Mouse (Mus musculus): ENCODE measurements at regions not wholly inside any gene's neighbourhood (a gene's known extent, or its start where the extent isn't known, plus 50 kb on each side); places are given as distances from the start of the nearest gene placed in this dataset.

GRCm38 (mm10) chr16:64068787-64069673 lies 205.1 kb upstream of the Epha3 start:
- ATAC-seq (replicated peaks; ENCODE audit: insufficient number of reproducible peaks, insufficient read depth, low FRiP score, low read depth): no peak
- H3K4me2 ChIP-seq: no peak overlapping the region
- 48% methylated on average over 13 of the region's 13 CpGs for WGBS

DNA sequence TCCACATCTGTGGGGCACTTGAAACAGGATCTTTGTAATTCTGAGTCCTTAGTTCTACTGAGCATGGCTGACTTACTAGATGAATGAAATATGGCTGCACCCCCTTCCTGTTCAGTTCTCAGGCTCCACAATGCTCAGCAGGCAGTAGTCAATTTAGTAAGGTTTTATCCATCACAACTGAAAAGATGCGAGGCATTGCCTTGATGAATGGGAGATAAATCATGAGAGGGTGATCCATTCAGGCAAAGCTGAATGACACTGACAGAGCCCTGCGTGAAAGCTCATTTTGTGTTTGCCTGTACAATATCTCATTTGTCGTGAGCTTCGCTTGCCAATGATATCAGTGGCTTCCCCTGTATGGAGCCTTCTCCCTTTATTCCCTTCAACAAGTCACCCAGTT lies 198.6 kb upstream of the Epha3 start:
- no peak for ATAC-seq (replicated peaks; ENCODE audit: insufficient number of reproducible peaks, insufficient read depth, low FRiP score, low read depth)
- no peak overlapping the region for H3K4me3 ChIP-seq
- H3K4me2 ChIP-seq: no peak overlapping the region
- H3K9ac ChIP-seq: no peak overlapping the region
- H3K36me3 ChIP-seq: no peaks in the 10 kb centered on the region
- H3K27ac ChIP-seq: no peak overlapping the region
- H3K9me3 ChIP-seq (replicated peaks): no peaks in the 10 kb centered on the region
- 86% methylated on average over 4 of the region's 4 CpGs for WGBS
- no peaks in the 10 kb centered on the region for H3K4me1 ChIP-seq (replicated peaks)
- no peaks in the 10 kb centered on the region for H3K27me3 ChIP-seq

More at GRCm38 (mm10) chr16:64068787-64069673, 205.1 kb upstream of the Epha3 start:
- Histone ChIP-seq H3K27ac (no peak overlapping the region), H3K4me1 (replicated peaks) (no peaks in the 10 kb centered on the region), H3K36me3 (no peaks in the 10 kb centered on the region), H3K4me3 (no peak overlapping the region), H3K9me3 (replicated peaks) (no peaks in the 10 kb centered on the region), H3K9ac (no peak overlapping the region), H3K27me3 (no peaks in the 10 kb centered on the region)

GRCm38 (mm10) chr16:64058712-64059111 lies 194.7 kb upstream of the Epha3 start:
- Histone ChIP-seq H3K9me3 (replicated peaks) (no peaks in the 10 kb centered on the region), H3K9ac (no peak overlapping the region), H3K36me3 (no peaks in the 10 kb centered on the region), H3K27me3 (no peaks in the 10 kb centered on the region), H3K4me3 (no peak overlapping the region), H3K4me1 (replicated peaks) (no peaks in the 10 kb centered on the region), H3K4me2 (no peak overlapping the region), H3K27ac (no peak overlapping the region)
- ATAC-seq (replicated peaks; ENCODE audit: insufficient number of reproducible peaks, insufficient read depth, low FRiP score, low read depth): no peak
- 74% methylated on average over 8 of the region's 8 CpGs for WGBS

GRCm38 (mm10) chr16:64054346-64054745 lies 190.4 kb upstream of the Epha3 start:
- WGBS: 89% methylated on average over 1 of the region's 1 CpGs
- no peaks in the 10 kb centered on the region for H3K27me3 ChIP-seq
- ATAC-seq (replicated peaks; ENCODE audit: insufficient number of reproducible peaks, insufficient read depth, low FRiP score, low read depth): no peak

DNA sequence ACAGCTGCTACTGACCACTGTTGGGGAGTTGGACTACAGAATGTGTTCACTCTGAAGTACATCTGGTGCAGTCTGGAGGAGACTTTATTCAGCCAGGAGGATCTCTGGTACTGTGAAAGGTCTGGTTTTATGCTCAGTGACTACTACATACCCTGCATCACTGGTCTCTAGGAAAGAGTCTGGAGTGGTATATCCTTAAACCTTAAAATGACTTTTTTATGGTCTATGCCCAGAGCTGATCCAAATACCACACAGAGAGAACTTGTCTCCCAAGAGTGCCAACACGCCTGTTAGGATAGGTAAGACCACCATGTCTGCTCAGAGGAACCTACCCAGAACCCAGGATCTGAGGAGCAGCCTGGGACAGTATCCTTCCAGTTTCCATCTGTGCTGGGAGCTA lies 184.1 kb upstream of the Epha3 start:
- Histone ChIP-seq H3K36me3 (no peaks in the 10 kb centered on the region), H3K4me2 (no peak overlapping the region), H3K27ac (no peak overlapping the region), H3K4me3 (no peak overlapping the region), H3K4me1 (replicated peaks) (no peaks in the 10 kb centered on the region), H3K9me3 (replicated peaks) (no peaks in the 10 kb centered on the region), H3K9ac (no peak overlapping the region), H3K27me3 (no peaks in the 10 kb centered on the region)
- no peak for ATAC-seq (replicated peaks; ENCODE audit: insufficient number of reproducible peaks, insufficient read depth, low FRiP score, low read depth)
- WGBS: 66% methylated on average over 1 of the region's 1 CpGs

More at GRCm38 (mm10) chr16:64054346-64054745, 190.4 kb upstream of the Epha3 start:
- H3K4me3 ChIP-seq: no peak overlapping the region
- H3K27ac ChIP-seq: no peak overlapping the region
- H3K4me2 ChIP-seq: no peak overlapping the region
- no peak overlapping the region for H3K9ac ChIP-seq
- H3K36me3 ChIP-seq: no peaks in the 10 kb centered on the region
- no peaks in the 10 kb centered on the region for H3K4me1 ChIP-seq (replicated peaks)
- H3K9me3 ChIP-seq (replicated peaks): no peaks in the 10 kb centered on the region

GRCm38 (mm10) chr16:64033049-64033448 lies 169.1 kb upstream of the Epha3 start:
- 36% methylated on average over 10 of the region's 10 CpGs for WGBS
- ATAC-seq (replicated peaks; ENCODE audit: insufficient number of reproducible peaks, insufficient read depth, low FRiP score, low read depth): 0 out of 2 replicates have a peak, but pooled peaks have one; percentile 50
- no peaks in the 10 kb centered on the region for H3K4me1 ChIP-seq (replicated peaks)
- no peak overlapping the region for H3K4me3 ChIP-seq
- H3K27ac ChIP-seq: peak overlapping the region; percentile 46; the same call in 1 of the 2 replicates
- no peak overlapping the region for H3K9ac ChIP-seq
- H3K27me3 ChIP-seq: no peaks in the 10 kb centered on the region
- peak overlapping the region; percentile 33 for H3K4me2 ChIP-seq
- H3K36me3 ChIP-seq: no peaks in the 10 kb centered on the region
- H3K9me3 ChIP-seq (replicated peaks): no peaks in the 10 kb centered on the region

DNA sequence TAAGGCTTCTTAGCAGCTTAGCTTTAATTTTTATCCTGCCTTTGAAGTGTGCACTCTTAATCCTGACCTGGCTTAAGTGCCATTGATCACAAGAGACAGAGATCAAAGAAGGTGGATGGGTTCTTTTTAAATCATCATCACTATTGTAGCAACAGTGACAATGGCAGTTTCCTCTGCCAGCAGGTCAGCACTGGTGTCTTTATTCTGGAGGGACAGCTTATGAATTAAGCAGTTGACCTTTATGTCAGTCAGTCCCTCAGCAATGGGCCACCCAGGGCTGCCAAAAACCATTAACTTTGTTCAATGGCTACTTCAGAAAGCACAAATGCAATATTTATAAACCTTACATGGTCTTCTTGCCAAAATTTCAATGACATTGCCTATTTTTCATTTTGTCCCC lies 160.0 kb upstream of the Epha3 start:
- no peaks in the 10 kb centered on the region for H3K27me3 ChIP-seq
- H3K27ac ChIP-seq: no peak overlapping the region
- H3K9me3 ChIP-seq (replicated peaks): no peaks in the 10 kb centered on the region
- no peak for ATAC-seq (replicated peaks; ENCODE audit: insufficient number of reproducible peaks, insufficient read depth, low FRiP score, low read depth)
- H3K4me1 ChIP-seq (replicated peaks): no peaks in the 10 kb centered on the region
- H3K9ac ChIP-seq: no peak overlapping the region
- no peak overlapping the region for H3K4me2 ChIP-seq
- H3K36me3 ChIP-seq: no peaks in the 10 kb centered on the region
- H3K4me3 ChIP-seq: no peak overlapping the region

- H3K4me3 ChIP-seq: no peak overlapping the region
- no peaks in the 10 kb centered on the region for H3K27me3 ChIP-seq
- H3K4me2 ChIP-seq: no peak overlapping the region
- no peak overlapping the region for H3K27ac ChIP-seq
- no peaks in the 10 kb centered on the region for H3K4me1 ChIP-seq (replicated peaks)
- no peak overlapping the region for H3K9ac ChIP-seq
- no peaks in the 10 kb centered on the region for H3K9me3 ChIP-seq (replicated peaks)
- no peak for ATAC-seq (replicated peaks; ENCODE audit: insufficient number of reproducible peaks, insufficient read depth, low FRiP score, low read depth)
- WGBS: 82% methylated on average over 5 of the region's 5 CpGs
- no peaks in the 10 kb centered on the region for H3K36me3 ChIP-seq
Measured at GRCm38 (mm10) chr16:64000884-64001283, 136.9 kb upstream of the Epha3 start.

DNA sequence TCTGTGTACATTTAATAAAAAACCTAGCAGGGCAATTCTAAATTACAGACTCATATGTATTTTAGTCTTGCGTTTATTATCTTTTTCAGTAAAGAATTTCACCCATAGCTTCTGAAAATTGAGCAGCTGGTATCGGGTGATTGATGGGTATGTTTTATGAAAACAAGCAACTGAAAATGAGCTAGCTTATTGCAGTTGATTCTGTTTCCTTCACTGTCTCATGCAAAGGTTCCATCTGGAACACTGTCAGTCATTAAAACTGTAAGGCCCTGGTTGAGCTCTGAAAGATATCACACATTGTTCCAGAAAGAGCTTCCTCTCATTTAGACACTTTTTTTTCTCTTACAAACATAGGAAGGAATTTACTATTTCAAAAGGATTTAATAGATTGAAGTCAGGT lies 103.4 kb upstream of the Epha3 start:
- no peak overlapping the region for H3K9ac ChIP-seq
- no peak overlapping the region for H3K4me2 ChIP-seq
- H3K4me1 ChIP-seq (replicated peaks): no peaks in the 10 kb centered on the region
- H3K9me3 ChIP-seq (replicated peaks): no peaks in the 10 kb centered on the region
- no peak overlapping the region for H3K4me3 ChIP-seq
- H3K27ac ChIP-seq: no peak overlapping the region
- H3K27me3 ChIP-seq: no peaks in the 10 kb centered on the region
- no peak for ATAC-seq (replicated peaks; ENCODE audit: insufficient number of reproducible peaks, insufficient read depth, low FRiP score, low read depth)
- H3K36me3 ChIP-seq: no peaks in the 10 kb centered on the region
- WGBS: 90% methylated on average over 2 of the region's 2 CpGs

GRCm38 (mm10) chr16:63960786-63961185 lies 96.8 kb upstream of the Epha3 start:
- no peaks in the 10 kb centered on the region for H3K4me1 ChIP-seq (replicated peaks)
- no peak overlapping the region for H3K9ac ChIP-seq
- no peak overlapping the region for H3K4me3 ChIP-seq
- ATAC-seq (replicated peaks; ENCODE audit: insufficient number of reproducible peaks, insufficient read depth, low FRiP score, low read depth): no peak
- no peaks in the 10 kb centered on the region for H3K9me3 ChIP-seq (replicated peaks)
- H3K27ac ChIP-seq: no peak overlapping the region
- no peaks in the 10 kb centered on the region for H3K36me3 ChIP-seq
- no peaks in the 10 kb centered on the region for H3K27me3 ChIP-seq
- 73% methylated on average over 1 of the region's 1 CpGs for WGBS
- H3K4me2 ChIP-seq: no peak overlapping the region

GRCm38 (mm10) chr16:63958154-63958553 lies 94.2 kb upstream of the Epha3 start:
- Histone ChIP-seq H3K9ac (no peak overlapping the region), H3K27me3 (no peaks in the 10 kb centered on the region), H3K36me3 (no peaks in the 10 kb centered on the region), H3K27ac (no peak overlapping the region), H3K4me3 (no peak overlapping the region), H3K4me1 (replicated peaks) (no peaks in the 10 kb centered on the region), H3K9me3 (replicated peaks) (no peaks in the 10 kb centered on the region), H3K4me2 (no peak overlapping the region)
- 66% methylated on average over 6 of the region's 6 CpGs for WGBS
- ATAC-seq (replicated peaks; ENCODE audit: insufficient number of reproducible peaks, insufficient read depth, low FRiP score, low read depth): no peak

DNA sequence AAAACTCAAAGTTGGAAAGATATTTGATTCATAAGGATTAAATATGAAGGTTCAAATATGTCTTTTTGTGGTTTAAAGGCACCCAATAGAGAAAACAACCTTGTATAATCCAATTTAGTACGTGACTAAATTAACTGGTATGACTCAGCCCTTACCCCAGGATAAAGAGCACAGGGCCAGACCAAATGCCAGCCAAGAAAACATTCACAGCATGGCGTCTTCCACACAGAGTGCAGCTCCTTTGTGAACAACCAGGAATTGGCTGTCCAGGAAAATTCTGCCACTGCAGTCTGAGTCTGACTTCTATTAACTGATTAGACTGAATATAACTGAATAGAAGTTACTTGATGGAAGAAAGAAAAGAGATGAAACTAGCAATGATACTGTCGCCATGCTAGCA lies 61.2 kb upstream of the Epha3 start:
- no peak for ATAC-seq (replicated peaks; ENCODE audit: insufficient number of reproducible peaks, insufficient read depth, low FRiP score, low read depth)
- H3K27ac ChIP-seq: no peak overlapping the region
- H3K4me3 ChIP-seq: no peak overlapping the region
- H3K4me2 ChIP-seq: no peak overlapping the region
- no peak overlapping the region for H3K9ac ChIP-seq
- no peaks in the 10 kb centered on the region for H3K9me3 ChIP-seq (replicated peaks)
- no peaks in the 10 kb centered on the region for H3K27me3 ChIP-seq
- 74% methylated on average over 3 of the region's 3 CpGs for WGBS
- no peaks in the 10 kb centered on the region for H3K36me3 ChIP-seq
- no peaks in the 10 kb centered on the region for H3K4me1 ChIP-seq (replicated peaks)
